Mouse (Mus musculus): ENCODE measurements around the gene Abca12. TPM values are rescaled to one million over a fixed set of nuclear protein-coding genes. Genes with fewer than 3 reads are reported as not detected.

The Abca12 gene
- total and polyA plus RNA-seq, 2 experiments from 2014 or later: 0.10 to 0.44 TPM

DNA sequence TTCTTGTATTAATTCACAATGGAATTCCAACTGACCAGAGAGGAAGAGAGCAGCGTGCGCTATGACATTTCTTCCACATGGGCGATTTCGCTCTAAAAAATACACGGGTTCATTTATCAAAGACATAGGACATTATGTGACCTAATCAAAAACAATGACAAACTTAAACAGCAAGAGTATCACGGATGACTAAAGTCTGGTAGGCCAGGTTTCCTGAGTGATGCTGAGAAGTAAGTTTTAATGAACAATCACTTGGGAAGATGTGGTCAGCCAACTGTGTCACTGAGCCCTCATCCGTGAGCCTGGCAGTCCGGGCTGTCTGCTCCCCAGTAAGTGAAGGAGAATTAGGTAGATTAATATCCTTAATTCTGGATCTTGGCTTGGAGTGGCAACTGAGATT, 21.2 kb downstream of the Abca12 start:
- Histone ChIP-seq H3K36me3 (ENCODE audit: insufficient read depth, low read length) (no peaks in the 10 kb centered on the region), H3K4me3 (ENCODE audit: low read depth, low read length) (no peak overlapping the region), H3K4me1 (ENCODE audit: insufficient read depth, low read length) (no peaks in the 10 kb centered on the region), H3K9ac (replicated peaks; ENCODE audit: low read length, poor library complexity, severe bottlenecking) (no peak overlapping the region), H3K27ac (ENCODE audit: low read depth, low read length) (no peak overlapping the region), H3K27me3 (ENCODE audit: insufficient read depth, low read length) (no peaks in the 10 kb centered on the region), H3K4me2 (ENCODE audit: low read depth, low read length, poor library complexity, severe bottlenecking) (no peak overlapping the region), H3K9me3 (ENCODE audit: low read length) (no peaks in the 10 kb centered on the region)
- no peak for TF ChIP-seq CTCF (IDR thresholded peaks at IDR 0.05)
- DNase-seq (ENCODE audit: low spot score) (no peak), ATAC-seq (ENCODE audit: low FRiP score) (no peak)
- WGBS: 79% methylated on average over 8 of the region's 8 CpGs

DNA sequence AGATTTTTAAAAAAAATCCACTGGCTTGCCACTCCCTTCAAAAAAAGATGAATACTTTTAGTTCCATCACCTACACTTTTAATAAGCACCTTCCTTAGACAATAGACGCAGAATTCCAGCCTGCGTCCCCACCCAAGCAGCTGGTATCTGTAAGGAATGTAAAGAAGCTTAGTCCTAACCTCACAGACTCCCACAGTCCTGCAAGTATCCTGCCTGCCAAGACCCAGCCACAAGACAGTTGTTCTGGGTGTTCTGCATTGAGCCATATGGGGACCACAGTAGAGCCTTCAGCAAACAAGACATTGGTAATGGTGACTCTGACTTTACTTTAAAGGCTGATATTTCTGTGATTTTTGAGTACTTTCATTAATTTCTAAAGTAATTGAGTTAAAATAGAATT, 22.2 kb downstream of the Abca12 start:
- H3K36me3 ChIP-seq (ENCODE audit: insufficient read depth, low read length): no peaks in the 10 kb centered on the region
- H3K27me3 ChIP-seq (ENCODE audit: insufficient read depth, low read length): no peaks in the 10 kb centered on the region
- H3K9me3 ChIP-seq (ENCODE audit: low read length): no peaks in the 10 kb centered on the region
- DNase-seq (ENCODE audit: low spot score): no peak
- no peak for TF ChIP-seq CTCF (IDR thresholded peaks at IDR 0.05)
- H3K4me3 ChIP-seq (ENCODE audit: low read depth, low read length): no peak overlapping the region
- H3K4me1 ChIP-seq (ENCODE audit: insufficient read depth, low read length): no peaks in the 10 kb centered on the region
- no peak overlapping the region for H3K9ac ChIP-seq (replicated peaks; ENCODE audit: low read length, poor library complexity, severe bottlenecking)
- ATAC-seq (ENCODE audit: low FRiP score): no peak
- WGBS: 86% methylated on average over 2 of the region's 2 CpGs
- no peak overlapping the region for H3K4me2 ChIP-seq (ENCODE audit: low read depth, low read length, poor library complexity, severe bottlenecking)
- H3K27ac ChIP-seq (ENCODE audit: low read depth, low read length): no peak overlapping the region

DNA sequence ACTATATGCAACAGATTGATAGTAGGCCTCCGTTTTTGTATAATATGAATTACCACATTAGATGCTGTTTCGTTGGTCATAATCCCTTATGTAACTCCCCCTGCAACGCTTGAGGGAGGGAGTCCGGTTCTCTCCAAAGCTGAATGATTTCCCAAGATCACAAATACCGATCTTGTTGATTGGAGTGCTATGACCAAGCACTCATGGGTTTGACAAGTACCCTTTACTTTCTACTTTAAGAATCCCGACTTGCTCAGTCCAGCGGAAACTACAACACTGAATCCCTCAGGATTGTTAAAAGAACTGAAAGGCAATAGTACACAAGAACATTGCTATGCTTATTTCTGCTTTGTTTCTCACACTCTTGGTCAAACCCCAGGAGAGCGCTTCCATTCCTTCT, 28.1 kb downstream of the Abca12 start:
- H3K4me1 ChIP-seq (ENCODE audit: insufficient read depth, low read length): no peaks in the 10 kb centered on the region
- no peak overlapping the region for H3K4me3 ChIP-seq (ENCODE audit: low read depth, low read length)
- DNase-seq (ENCODE audit: low spot score): no peak
- no peaks in the 10 kb centered on the region for H3K9me3 ChIP-seq (ENCODE audit: low read length)
- ATAC-seq (ENCODE audit: low FRiP score): no peak
- H3K27me3 ChIP-seq (ENCODE audit: insufficient read depth, low read length): no peaks in the 10 kb centered on the region
- 94% methylated on average over 8 of the region's 8 CpGs for WGBS
- no peak overlapping the region for H3K27ac ChIP-seq (ENCODE audit: low read depth, low read length)
- no peak for TF ChIP-seq CTCF (IDR thresholded peaks at IDR 0.05)
- no peak overlapping the region for H3K4me2 ChIP-seq (ENCODE audit: low read depth, low read length, poor library complexity, severe bottlenecking)
- no peaks in the 10 kb centered on the region for H3K36me3 ChIP-seq (ENCODE audit: insufficient read depth, low read length)
- H3K9ac ChIP-seq (replicated peaks; ENCODE audit: low read length, poor library complexity, severe bottlenecking): no peak overlapping the region

DNA sequence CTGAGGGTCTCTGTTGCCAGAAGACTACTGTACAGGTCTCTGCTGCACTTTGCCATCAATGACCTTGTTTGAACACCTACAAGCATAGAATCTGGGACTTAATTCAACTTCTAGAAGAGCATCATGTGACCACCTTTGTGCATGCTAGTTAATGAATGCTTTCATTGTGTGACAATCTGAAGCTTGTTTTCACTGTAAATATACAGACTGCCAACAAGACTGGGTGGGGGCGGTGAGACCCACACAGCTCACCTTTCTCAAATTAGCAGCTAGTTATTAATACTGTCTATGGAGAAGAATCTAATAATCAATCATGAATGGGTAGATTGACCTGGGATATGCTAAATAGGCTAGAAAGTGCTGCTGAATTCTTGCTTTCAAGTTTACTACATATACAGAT, 30.6 kb downstream of the Abca12 start:
- Histone ChIP-seq H3K4me3 (ENCODE audit: low read depth, low read length) (no peak overlapping the region), H3K9ac (replicated peaks; ENCODE audit: low read length, poor library complexity, severe bottlenecking) (no peak overlapping the region), H3K9me3 (ENCODE audit: low read length) (no peaks in the 10 kb centered on the region), H3K27ac (ENCODE audit: low read depth, low read length) (no peak overlapping the region), H3K36me3 (ENCODE audit: insufficient read depth, low read length) (no peaks in the 10 kb centered on the region), H3K4me2 (ENCODE audit: low read depth, low read length, poor library complexity, severe bottlenecking) (no peak overlapping the region), H3K4me1 (ENCODE audit: insufficient read depth, low read length) (no peaks in the 10 kb centered on the region), H3K27me3 (ENCODE audit: insufficient read depth, low read length) (no peaks in the 10 kb centered on the region)
- ATAC-seq (ENCODE audit: low FRiP score) (no peak), DNase-seq (ENCODE audit: low spot score) (no peak)
- WGBS: 94% methylated on average over 1 of the region's 1 CpGs
- TF ChIP-seq CTCF (IDR thresholded peaks at IDR 0.05): no peak

DNA sequence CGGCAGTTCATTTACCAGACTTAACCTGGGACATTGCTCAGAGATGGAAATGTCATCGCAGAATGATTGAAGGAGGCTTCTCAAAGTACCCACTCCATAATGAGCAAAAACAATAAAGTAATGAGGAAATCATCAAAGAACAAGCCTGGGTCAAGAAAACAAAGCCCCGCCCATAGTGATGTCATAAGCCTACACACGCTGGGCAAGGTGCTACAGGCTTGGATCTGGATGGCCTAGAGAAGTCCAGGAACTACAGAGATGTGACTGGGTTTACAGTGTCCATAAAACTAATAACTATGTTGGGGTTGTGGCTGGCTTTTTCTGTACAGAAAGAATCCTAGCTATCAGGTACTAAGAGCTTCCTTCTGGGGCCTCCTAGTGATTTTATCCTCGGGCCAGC, 41.6 kb downstream of the Abca12 start:
- Histone ChIP-seq H3K4me3 (ENCODE audit: low read depth, low read length) (no peak overlapping the region), H3K4me1 (ENCODE audit: insufficient read depth, low read length) (no peaks in the 10 kb centered on the region), H3K36me3 (ENCODE audit: insufficient read depth, low read length) (no peaks in the 10 kb centered on the region), H3K27me3 (ENCODE audit: insufficient read depth, low read length) (no peaks in the 10 kb centered on the region), H3K27ac (ENCODE audit: low read depth, low read length) (no peak overlapping the region), H3K9me3 (ENCODE audit: low read length) (no peaks in the 10 kb centered on the region), H3K9ac (replicated peaks; ENCODE audit: low read length, poor library complexity, severe bottlenecking) (no peak overlapping the region), H3K4me2 (ENCODE audit: low read depth, low read length, poor library complexity, severe bottlenecking) (no peak overlapping the region)
- ATAC-seq (ENCODE audit: low FRiP score) (no peak), DNase-seq (ENCODE audit: low spot score) (no peak)
- 91% methylated on average over 5 of the region's 5 CpGs for WGBS
- no peak for TF ChIP-seq CTCF (IDR thresholded peaks at IDR 0.05)

DNA sequence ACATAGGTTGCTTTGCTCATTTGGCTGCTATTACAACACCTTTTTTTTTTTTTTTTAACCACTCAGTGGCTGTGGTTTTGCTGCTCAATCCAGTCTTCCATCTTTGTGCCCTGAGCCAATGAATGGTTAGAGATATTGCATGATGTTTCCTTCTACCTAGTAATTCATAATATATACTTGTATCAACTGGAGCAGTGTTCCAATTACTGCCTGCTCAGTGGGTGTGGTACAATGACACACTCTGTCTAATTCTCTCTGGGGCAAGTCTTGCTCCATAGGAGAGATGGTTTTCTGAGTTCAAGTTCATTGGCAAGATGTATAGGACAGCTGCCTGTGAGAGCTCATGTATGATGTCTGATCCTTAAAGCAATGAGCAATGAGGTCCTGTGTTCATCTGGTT, 44.4 kb downstream of the Abca12 start:
- no peak overlapping the region for H3K4me2 ChIP-seq (ENCODE audit: low read depth, low read length, poor library complexity, severe bottlenecking)
- H3K27ac ChIP-seq (ENCODE audit: low read depth, low read length): no peak overlapping the region
- DNase-seq (ENCODE audit: low spot score): no peak

DNA sequence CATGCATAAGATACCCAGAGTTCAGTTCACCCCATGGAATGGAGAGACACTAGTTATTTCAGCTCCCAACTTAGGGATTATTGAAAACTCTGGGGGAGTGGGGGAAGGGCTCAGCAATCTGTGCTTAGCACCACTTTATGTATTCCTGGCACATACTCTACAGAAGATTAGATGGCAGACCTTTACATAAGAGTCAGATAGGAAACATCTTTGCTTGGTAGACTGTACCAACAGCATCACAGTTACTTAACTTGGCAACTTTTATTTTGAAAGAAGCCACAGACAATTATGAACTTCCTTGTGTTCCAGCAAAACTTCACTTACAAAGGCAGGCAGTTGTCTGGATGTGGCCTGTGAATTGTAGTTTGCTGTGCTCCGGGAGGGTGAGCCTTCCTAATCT, 46.9 kb downstream of the Abca12 start:
- Histone ChIP-seq H3K36me3 (ENCODE audit: insufficient read depth, low read length) (no peaks in the 10 kb centered on the region), H3K4me3 (ENCODE audit: low read depth, low read length) (no peak overlapping the region), H3K4me2 (ENCODE audit: low read depth, low read length, poor library complexity, severe bottlenecking) (no peak overlapping the region), H3K27ac (ENCODE audit: low read depth, low read length) (no peak overlapping the region), H3K27me3 (ENCODE audit: insufficient read depth, low read length) (no peaks in the 10 kb centered on the region), H3K4me1 (ENCODE audit: insufficient read depth, low read length) (no peaks in the 10 kb centered on the region), H3K9ac (replicated peaks; ENCODE audit: low read length, poor library complexity, severe bottlenecking) (no peak overlapping the region), H3K9me3 (ENCODE audit: low read length) (no peaks in the 10 kb centered on the region)
- no peak for ATAC-seq (ENCODE audit: low FRiP score)
- TF ChIP-seq CTCF (IDR thresholded peaks at IDR 0.05): no peak
- no peak for DNase-seq (ENCODE audit: low spot score)
- WGBS: 50% methylated on average over 1 of the region's 1 CpGs

More for the DNA sequence above, 44.4 kb downstream of the Abca12 start:
- no peak for ATAC-seq (ENCODE audit: low FRiP score)
- H3K36me3 ChIP-seq (ENCODE audit: insufficient read depth, low read length): no peaks in the 10 kb centered on the region
- no peak for TF ChIP-seq CTCF (IDR thresholded peaks at IDR 0.05)
- no peak overlapping the region for H3K9ac ChIP-seq (replicated peaks; ENCODE audit: low read length, poor library complexity, severe bottlenecking)
- no peaks in the 10 kb centered on the region for H3K9me3 ChIP-seq (ENCODE audit: low read length)
- no peaks in the 10 kb centered on the region for H3K27me3 ChIP-seq (ENCODE audit: insufficient read depth, low read length)
- no peak overlapping the region for H3K4me3 ChIP-seq (ENCODE audit: low read depth, low read length)
- H3K4me1 ChIP-seq (ENCODE audit: insufficient read depth, low read length): no peaks in the 10 kb centered on the region
